Mouse (Mus musculus): ENCODE measurements around the gene Vmn2r8.
"Not testable (repeated sequence)": the region's sequence is repeated elsewhere in the genome, so short reads cannot be mapped to it uniquely, and the experiment has no call there.

- not testable (repeated sequence) for TF ChIP-seq CTCF, EP300 (IDR thresholded peaks at IDR 0.05; ENCODE audit: low read depth)
Observed at GRCm38 (mm10) chr5:108852501-108852900, 43.9 kb upstream of the Vmn2r8 start, which contains the start of gene Vmn2r9.
